Mouse (Mus musculus): ENCODE data around the gene Cog3.

The Cog3 gene

GRCm38 (mm10) chr14:75761028-75761805, 6.9 kb upstream of the Cog3 start:
- DNase-seq (ENCODE audit: extremely low spot score, low read depth, low spot score) = peak; percentile 42

GRCm38 (mm10) chr14:75758401-75758800, 4.1 kb upstream of the Cog3 start:
- DNase-seq (ENCODE audit: extremely low spot score, low read depth, low spot score) = no peak

GRCm38 (mm10) chr14:75757821-75758220, 3.5 kb upstream of the Cog3 start:
- no peak for DNase-seq (ENCODE audit: extremely low spot score, low read depth, low spot score)

GRCm38 (mm10) chr14:75756971-75757370, 2.7 kb upstream of the Cog3 start:
- DNase-seq (ENCODE audit: extremely low spot score, low read depth, low spot score) = no peak

GRCm38 (mm10) chr14:75753206-75753605, 1.1 kb downstream of the Cog3 start:
- no peak for DNase-seq (ENCODE audit: extremely low spot score, low read depth, low spot score)

- no peak for DNase-seq (ENCODE audit: extremely low spot score, low read depth, low spot score)
Measured at GRCm38 (mm10) chr14:75751040-75751439, 3.3 kb downstream of the Cog3 start.

GRCm38 (mm10) chr14:75749123-75749522, 5.2 kb downstream of the Cog3 start:
- DNase-seq (ENCODE audit: extremely low spot score, low read depth, low spot score) = no peak

GRCm38 (mm10) chr14:75747960-75748359, 6.4 kb downstream of the Cog3 start:
- no peak for DNase-seq (ENCODE audit: extremely low spot score, low read depth, low spot score)

GRCm38 (mm10) chr14:75741904-75742303, 12.4 kb downstream of the Cog3 start:
- DNase-seq (ENCODE audit: extremely low spot score, low read depth, low spot score) = no peak

- DNase-seq (ENCODE audit: extremely low spot score, low read depth, low spot score) = no peak
Measured at GRCm38 (mm10) chr14:75735597-75735996, 18.7 kb downstream of the Cog3 start.

- DNase-seq (ENCODE audit: extremely low spot score, low read depth, low spot score) = no peak
Measured at GRCm38 (mm10) chr14:75732631-75733030, 21.7 kb downstream of the Cog3 start.

GRCm38 (mm10) chr14:75731361-75731760, 23.0 kb downstream of the Cog3 start:
- no peak for DNase-seq (ENCODE audit: extremely low spot score, low read depth, low spot score)

- no peak for DNase-seq (ENCODE audit: extremely low spot score, low read depth, low spot score)
Measured at GRCm38 (mm10) chr14:75728111-75728510, 26.2 kb downstream of the Cog3 start.

GRCm38 (mm10) chr14:75727046-75727445, 27.3 kb downstream of the Cog3 start:
- DNase-seq (ENCODE audit: extremely low spot score, low read depth, low spot score) = no peak

- DNase-seq (ENCODE audit: extremely low spot score, low read depth, low spot score) = no peak
Measured at GRCm38 (mm10) chr14:75722816-75723215, 31.5 kb downstream of the Cog3 start.

GRCm38 (mm10) chr14:75721977-75722563, 32.2 kb downstream of the Cog3 start:
- DNase-seq (ENCODE audit: extremely low spot score, low read depth, low spot score) = peak; percentile 46

- DNase-seq (ENCODE audit: extremely low spot score, low read depth, low spot score) = no peak
Measured at GRCm38 (mm10) chr14:75720121-75720520, 34.2 kb downstream of the Cog3 start.

- no peak for DNase-seq (ENCODE audit: extremely low spot score, low read depth, low spot score)
Measured at GRCm38 (mm10) chr14:75716410-75716809, 37.9 kb downstream of the Cog3 start.

- DNase-seq (ENCODE audit: extremely low spot score, low read depth, low spot score) = no peak
Measured at GRCm38 (mm10) chr14:75713661-75714060, 40.7 kb downstream of the Cog3 start.

GRCm38 (mm10) chr14:75712687-75713086, 41.6 kb downstream of the Cog3 start:
- no peak for DNase-seq (ENCODE audit: extremely low spot score, low read depth, low spot score)

GRCm38 (mm10) chr14:75711731-75712130, 42.6 kb downstream of the Cog3 start:
- DNase-seq (ENCODE audit: extremely low spot score, low read depth, low spot score) = no peak

- DNase-seq (ENCODE audit: extremely low spot score, low read depth, low spot score) = no peak
Measured at GRCm38 (mm10) chr14:75708986-75709385, 45.3 kb downstream of the Cog3 start.

GRCm38 (mm10) chr14:75707771-75708170, 46.5 kb downstream of the Cog3 start:
- DNase-seq (ENCODE audit: extremely low spot score, low read depth, low spot score) = no peak
